Mouse (Mus musculus) forebrain, embryonic 10.5 days (tissue): Measurements from ENCODE around the gene Flywch1. TPM values are rescaled to one million over a fixed set of nuclear protein-coding genes. Genes with fewer than 3 reads are reported as not detected.

Experiments
- DNase-seq: peaks from one replicate; pipeline ENCODE4 v3.0.0-alpha.2; 2017; ENCODE audit warnings: low spot score; ENCODE audit errors: extremely low spot score
- H3K27ac ChIP-seq: fragments of 300-500 bp; sonication (generic); 2 replicates; pipeline ENCODE4 v1.5.1; 2016; ENCODE audit warnings: mild to moderate bottlenecking
- H3K27me3 ChIP-seq: fragments of 300-500 bp; sonication (generic); 2 replicates; pipeline ENCODE4 v1.6.1; 2016; ENCODE audit warnings: mild to moderate bottlenecking; ENCODE audit not compliant: poor library complexity, severe bottlenecking
- H3K36me3 ChIP-seq: fragments of 300-500 bp; sonication (generic); replicated peaks from 2 replicates; pipeline ENCODE4 v1.6.1; 2016; ENCODE audit warnings: mild to moderate bottlenecking, moderate library complexity
- H3K4me1 ChIP-seq: fragments of 300-500 bp; sonication (generic); 2 replicates; pipeline ENCODE4 v1.6.1; 2016
- H3K4me3 ChIP-seq: fragments of 300-500 bp; sonication (generic); 2 replicates; pipeline ENCODE4 v1.5.1; 2016; ENCODE audit warnings: mild to moderate bottlenecking, moderate library complexity
- H3K9me3 ChIP-seq: fragments of 300-500 bp; sonication (generic); 2 replicates; pipeline ENCODE4 v1.6.1; 2016; ENCODE audit warnings: mild to moderate bottlenecking, moderate library complexity
- WGBS: fragments of 180-500 bp; shearing (Covaris S2); methylation state at CpG from one replicate; pipeline ENCODE4 v1.1.7; 2016; 5-methylcytosine and 5-hydroxymethylcytosine counted together
- polyA plus RNA-seq: library from polyadenylated mRNA; unstranded; fragments of >200 nt; fragmentation: Nextera tagmentation; extraction: Ambion mirVana; gene quantifications from 2 replicates; pipeline ENCODE4 v1.2.1, GENCODE M21; 2016

Gene Flywch1
- polyA plus RNA-seq, 1 experiment from 2014 or later: 197 TPM

DNA sequence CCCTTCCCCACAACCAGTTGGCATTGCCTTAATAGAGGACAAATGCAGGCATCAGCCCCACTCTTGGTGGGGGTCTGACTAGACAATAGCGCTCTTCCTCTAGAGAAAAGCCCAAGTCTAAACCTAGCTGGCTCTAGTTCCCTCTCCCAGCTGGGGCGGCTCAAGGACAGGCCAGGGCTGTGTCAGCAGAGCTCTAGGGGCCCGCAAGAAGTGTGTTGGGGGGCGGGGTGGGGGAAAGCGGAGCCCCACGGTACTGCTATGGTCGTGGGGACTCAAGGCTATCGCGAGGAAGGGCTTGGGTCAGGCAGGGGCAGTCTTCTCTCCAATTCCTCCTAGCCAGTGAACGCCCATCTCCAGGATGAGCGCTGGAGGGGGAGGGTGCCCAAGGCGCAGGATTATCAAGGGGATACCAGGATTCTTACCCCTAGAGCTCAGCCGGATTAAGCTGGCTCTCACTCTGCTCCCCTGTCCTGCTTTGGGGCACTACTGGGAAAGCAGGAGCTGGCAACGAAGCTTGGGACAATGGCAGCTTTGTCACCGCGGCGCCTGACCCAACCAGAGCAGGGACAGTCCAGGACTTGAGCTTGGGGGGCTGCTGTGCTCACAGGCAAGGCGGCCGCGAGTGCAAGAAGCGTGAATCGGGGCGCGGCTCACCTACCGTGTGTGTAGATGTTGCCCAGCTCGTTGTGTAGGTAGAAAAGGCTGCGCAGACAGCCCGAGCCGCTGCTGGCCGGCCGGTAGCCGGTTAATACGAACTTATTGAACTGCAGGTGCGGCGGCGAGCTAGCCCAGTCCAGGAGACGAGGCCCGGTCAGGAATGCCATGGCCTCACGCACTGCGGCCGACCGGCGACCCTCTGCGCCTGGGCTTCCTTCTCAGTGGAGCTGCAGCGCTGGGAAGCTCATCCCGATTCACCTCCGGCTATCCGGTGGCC, 31.9 kb downstream of the Flywch1 start:
- peak overlapping the region; percentile 87 for H3K27ac ChIP-seq
- H3K9me3 ChIP-seq: 0 out of 2 replicates have a peak, but pooled peaks cover 7% of the 10 kb centered on the region
- H3K27me3 ChIP-seq: peaks cover 84% of the 10 kb centered on the region
- under 1% methylated on average over 48 of the region's 48 CpGs for WGBS
- DNase-seq: peak; percentile 57
- H3K4me1 ChIP-seq: peaks cover 50% of the 10 kb centered on the region
- peak overlapping the region; percentile 79 for H3K4me3 ChIP-seq
- peaks cover 36% of the 10 kb centered on the region for H3K36me3 ChIP-seq

DNA sequence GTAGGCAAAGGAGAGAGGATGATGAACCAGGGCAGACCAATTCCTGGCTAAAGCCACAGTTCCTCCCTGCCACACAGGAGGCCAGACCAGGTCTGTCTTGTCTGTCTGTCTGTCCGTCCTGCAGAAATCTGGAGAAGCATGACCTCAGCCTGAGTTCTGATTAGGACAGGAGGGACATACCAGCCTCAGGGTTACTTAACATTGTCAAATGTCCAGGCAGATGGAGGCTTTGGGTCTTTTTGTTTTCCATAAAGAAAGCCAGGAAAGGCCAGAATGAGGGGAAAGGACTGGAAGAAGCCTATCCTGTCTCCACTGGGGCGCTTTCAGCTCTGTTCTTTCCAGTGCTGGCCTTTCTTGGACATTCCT, 32.6 kb downstream of the Flywch1 start:
- Histone ChIP-seq H3K27me3 (peaks cover 78% of the 10 kb centered on the region), H3K4me3 (peak overlapping the region; percentile 79), H3K4me1 (peaks cover 45% of the 10 kb centered on the region), H3K36me3 (peaks cover 43% of the 10 kb centered on the region), H3K27ac (peak overlapping the region; percentile 87; the same call in 1 of the 2 replicates), H3K9me3 (0 out of 2 replicates have a peak, but pooled peaks cover 7% of the 10 kb centered on the region)
- DNase-seq: no peak
- WGBS: 27% methylated on average over 2 of the region's 2 CpGs

DNA sequence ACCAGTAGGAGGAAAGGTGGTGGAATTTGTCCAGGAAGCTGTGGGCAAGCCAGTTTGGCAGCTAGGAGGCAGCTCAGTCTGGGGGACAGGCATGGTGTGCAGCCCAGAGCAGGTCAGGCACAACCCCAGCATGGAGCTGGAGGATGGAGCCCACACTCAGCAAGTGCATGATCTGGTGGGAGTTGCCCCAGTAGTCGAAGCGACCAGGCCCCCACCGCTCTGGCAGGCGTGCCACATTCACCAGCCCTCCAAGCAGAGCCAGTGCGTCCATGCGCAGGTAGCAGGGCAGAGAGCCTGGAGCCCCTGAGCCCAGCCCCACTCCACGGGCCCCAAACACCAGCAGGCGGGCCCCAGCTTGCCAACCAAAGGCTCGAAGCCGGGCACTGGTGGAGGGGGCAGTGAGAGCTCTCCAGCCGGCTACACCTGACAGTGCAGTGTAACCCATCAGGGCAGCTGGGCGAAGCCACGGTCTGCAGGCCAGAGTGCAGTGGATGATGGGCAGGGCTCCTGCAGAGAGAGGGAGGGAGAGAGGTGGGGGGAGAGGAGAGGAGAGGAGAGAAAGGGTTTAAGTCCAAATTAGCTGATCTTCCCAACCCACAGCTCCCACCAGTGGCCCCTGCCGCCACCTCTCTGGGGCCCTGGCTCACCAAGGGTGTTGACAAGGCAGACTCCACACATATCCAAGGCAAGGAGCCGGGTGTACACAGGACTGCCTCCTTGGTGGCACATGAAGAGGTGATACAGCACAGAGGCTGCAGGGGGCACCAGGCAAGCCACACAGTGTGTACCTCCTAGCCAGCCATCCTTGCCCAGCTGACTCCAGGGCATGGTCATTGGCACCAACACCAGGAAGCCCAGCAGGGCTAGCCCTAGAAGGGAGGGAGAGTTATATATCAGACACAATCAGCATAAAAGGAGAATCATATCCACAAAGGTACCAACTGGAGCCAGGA, 33.6 kb downstream of the Flywch1 start:
- Histone ChIP-seq H3K27me3 (peaks cover 67% of the 10 kb centered on the region), H3K4me1 (peaks cover 45% of the 10 kb centered on the region), H3K4me3 (peak overlapping the region; percentile 79; the same call in 1 of the 2 replicates), H3K36me3 (peaks cover 53% of the 10 kb centered on the region), H3K9me3 (0 out of 2 replicates have a peak, but pooled peaks cover 7% of the 10 kb centered on the region), H3K27ac (no peak overlapping the region)
- 64% methylated on average over 15 of the region's 15 CpGs for WGBS
- DNase-seq: no peak

DNA sequence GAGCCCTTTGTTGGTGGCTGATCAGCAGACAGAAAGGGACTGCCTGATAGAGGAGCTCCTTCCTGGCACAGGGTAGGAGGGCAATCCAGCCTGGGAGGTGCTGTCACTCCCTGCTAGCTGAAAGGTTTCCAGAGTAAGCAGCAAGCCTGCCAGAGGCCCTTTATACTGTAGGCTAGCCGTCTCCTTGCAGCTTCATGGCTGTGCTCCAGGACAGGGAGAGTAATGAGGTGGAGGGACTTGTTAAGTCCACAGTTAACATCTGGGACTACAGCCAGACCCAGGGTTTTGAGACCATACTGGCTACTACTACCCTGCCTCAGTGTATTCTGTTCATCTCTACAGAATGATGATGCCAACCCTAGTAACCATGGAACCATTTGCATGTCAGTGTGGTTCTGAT, 37.1 kb downstream of the Flywch1 start:
- Histone ChIP-seq H3K9me3 (no peaks in the 10 kb centered on the region), H3K4me1 (peaks cover 20% of the 10 kb centered on the region), H3K27me3 (peaks cover 34% of the 10 kb centered on the region), H3K4me3 (no peak overlapping the region; the same call in 1 of the 2 replicates), H3K27ac (no peak overlapping the region), H3K36me3 (peaks cover 58% of the 10 kb centered on the region)
- no peak for DNase-seq
- WGBS: 94% methylated on average over 1 of the region's 1 CpGs

DNA sequence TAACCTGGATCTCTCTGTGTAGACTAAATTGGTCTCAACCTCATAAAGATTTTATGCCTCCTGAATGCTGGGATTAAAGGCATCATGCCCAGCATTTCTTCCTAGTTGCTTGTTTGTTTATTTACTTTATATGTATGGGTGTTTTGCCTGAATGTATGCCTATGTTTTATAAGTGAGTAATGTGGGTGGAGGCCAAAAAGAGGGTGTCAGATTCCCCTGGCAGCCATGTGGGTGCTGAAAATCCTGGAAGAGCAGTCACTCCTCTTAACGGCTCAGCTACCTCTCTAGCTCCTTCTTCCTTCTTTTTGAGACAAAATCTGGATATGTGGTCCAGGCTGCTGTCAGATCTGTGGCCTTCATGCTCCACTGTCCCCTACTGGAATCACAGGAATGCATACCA, 41.0 kb downstream of the Flywch1 start:
- H3K27ac ChIP-seq: no peak overlapping the region
- peaks cover 22% of the 10 kb centered on the region for H3K4me1 ChIP-seq
- H3K9me3 ChIP-seq: no peaks in the 10 kb centered on the region
- WGBS: 79% methylated on average over 1 of the region's 1 CpGs
- peaks cover 32% of the 10 kb centered on the region for H3K36me3 ChIP-seq
- no peak overlapping the region for H3K4me3 ChIP-seq
- no peak for DNase-seq
- H3K27me3 ChIP-seq: no peaks in the 10 kb centered on the region

DNA sequence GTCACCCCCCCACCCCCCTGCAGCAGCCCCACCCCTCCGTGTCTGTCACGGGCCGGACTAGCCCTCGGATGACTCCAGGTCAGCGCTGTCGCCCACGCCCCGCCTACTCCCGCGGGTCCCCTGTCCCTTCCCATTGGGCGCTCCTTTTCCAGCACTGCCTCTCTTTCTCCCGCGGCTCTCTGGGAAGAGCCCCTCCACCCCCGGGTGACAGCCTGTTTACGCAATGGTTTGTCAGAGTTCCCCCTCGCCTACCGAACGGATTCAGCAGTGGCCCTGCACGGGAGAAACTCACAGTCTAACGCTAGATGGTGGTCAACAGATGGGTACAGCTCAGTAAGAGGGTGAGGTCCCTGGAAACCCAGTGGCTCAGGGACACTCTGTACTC, 44.7 kb downstream of the Flywch1 start:
- H3K27me3 ChIP-seq: 0 out of 2 replicates have a peak, but pooled peaks cover 10% of the 10 kb centered on the region
- H3K27ac ChIP-seq: peak overlapping the region; percentile 95
- H3K9me3 ChIP-seq: no peaks in the 10 kb centered on the region
- DNase-seq: peak; percentile 80
- WGBS: under 1% methylated on average over 20 of the region's 20 CpGs
- H3K4me1 ChIP-seq: peaks cover 24% of the 10 kb centered on the region
- peak overlapping the region; percentile 88 for H3K4me3 ChIP-seq
- no peaks in the 10 kb centered on the region for H3K36me3 ChIP-seq

DNA sequence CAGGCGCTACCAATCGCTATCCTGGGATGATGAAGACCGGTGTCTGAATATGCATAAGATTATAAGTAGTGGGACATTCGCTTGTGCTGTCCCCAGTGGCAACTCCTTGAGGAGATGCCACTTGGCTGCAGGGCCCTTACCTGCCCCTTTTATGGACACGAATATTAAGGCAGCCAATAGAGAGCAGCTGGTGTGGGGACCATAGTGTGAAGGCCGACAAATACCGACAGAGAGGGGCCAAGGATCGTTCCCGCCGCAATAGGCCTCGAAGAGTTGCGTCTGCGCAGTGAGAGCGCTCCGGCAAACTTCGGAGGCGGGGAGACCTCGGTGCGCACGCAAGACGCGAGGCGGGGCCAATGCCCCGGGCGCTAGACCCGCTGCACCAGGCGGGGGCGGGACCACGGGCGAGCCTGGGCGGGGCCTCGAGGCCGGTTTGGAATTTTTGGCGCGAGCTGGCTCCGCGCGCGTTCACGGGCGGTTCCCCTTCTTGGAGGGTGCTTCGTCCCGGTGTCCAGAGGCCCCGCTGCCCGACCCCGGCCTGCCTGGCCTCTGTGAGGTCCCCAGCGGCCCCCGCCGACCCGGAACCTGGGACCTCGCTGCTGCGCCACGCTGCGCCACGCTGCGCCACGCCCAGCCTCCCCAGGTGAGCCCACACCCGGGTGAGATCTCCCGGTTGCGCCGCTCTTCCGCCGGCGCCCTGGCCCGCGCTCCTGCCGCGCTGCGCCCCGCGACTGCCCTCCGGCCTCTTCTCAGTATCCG, 45.2 kb downstream of the Flywch1 start, which contains the start of gene Pkmyt1:
Gene Pkmyt1, plus strand, starts transcription at position 338 of the 759 bp plus-strand sequence.
- Histone ChIP-seq H3K27me3 (0 out of 2 replicates have a peak, but pooled peaks cover 10% of the 10 kb centered on the region), H3K9me3 (no peaks in the 10 kb centered on the region), H3K4me3 (peak within 1 kb of the TSS; percentile 88), H3K36me3 (no peaks in the 10 kb centered on the region), H3K4me1 (peaks cover 24% of the 10 kb centered on the region), H3K27ac (peak within 1 kb of the TSS; percentile 95)
- peak; percentile 94 for DNase-seq
- 2% methylated on average over 73 of the region's 73 CpGs for WGBS

DNA sequence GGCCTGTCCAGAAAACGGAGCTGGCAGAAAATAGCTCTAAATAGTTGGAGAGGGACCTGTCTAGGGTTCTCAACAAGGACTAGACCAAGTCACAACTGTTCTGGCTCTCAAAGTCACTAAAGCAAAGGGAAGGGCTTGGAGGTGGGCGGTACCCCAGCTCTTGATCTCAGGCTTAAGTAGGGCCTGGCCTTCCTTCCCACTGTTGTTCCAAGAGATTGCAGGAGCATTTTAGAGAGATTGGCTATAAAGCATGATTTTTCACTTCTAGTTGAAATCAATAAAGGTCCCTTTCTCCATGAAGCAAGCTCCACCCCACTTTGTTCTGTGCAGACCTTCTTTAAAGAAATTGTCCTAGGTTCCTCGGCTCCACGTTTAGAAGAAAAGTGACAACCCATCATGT, 45.9 kb downstream of the Flywch1 start:
- peak overlapping the region; percentile 95 for H3K27ac ChIP-seq
- no peak for DNase-seq
- H3K27me3 ChIP-seq: 0 out of 2 replicates have a peak, but pooled peaks cover 10% of the 10 kb centered on the region
- 72% methylated on average over 4 of the region's 4 CpGs for WGBS
- peak overlapping the region; percentile 88 for H3K4me3 ChIP-seq
- no peaks in the 10 kb centered on the region for H3K9me3 ChIP-seq
- H3K4me1 ChIP-seq: peaks cover 24% of the 10 kb centered on the region
- H3K36me3 ChIP-seq: no peaks in the 10 kb centered on the region

DNA sequence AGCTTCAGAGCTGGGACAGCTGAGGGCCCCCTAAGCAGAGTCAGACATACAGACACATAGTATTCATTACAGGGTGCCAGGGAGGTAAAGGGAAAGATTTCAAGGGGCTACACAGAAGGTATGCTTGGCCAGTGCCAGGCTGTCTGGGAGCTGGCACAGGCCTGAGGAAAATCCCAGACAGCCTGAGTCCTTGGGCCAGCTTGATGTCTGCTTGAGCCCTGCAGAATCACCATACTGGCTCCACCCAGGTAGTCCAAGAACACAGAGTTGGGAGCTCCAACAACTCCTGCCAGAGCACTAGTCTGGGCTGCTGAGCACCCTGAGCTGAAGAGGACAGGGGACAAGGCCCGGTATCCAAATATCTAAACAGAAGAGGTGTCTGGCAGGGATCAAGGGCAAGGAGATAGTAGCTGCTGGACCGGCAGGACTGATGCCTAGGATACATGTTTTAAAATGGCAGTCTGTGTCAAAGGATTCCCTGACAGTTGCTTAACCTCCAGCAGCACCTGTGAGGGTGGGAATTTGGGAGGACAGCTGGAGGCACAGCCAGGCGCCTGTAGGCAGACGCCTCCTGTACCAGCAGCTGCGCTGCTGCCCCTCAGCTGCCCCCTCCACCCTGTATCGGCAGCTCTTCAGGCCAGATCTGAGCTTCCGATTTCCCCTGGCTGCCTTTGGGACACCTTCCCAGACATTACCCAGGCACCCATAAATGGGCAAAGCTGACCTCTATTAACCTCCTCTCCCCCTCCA, 48.9 kb downstream of the Flywch1 start, which contains the start of gene 1520401A03Rik:
Gene 1520401A03Rik, minus strand, starts transcription at position 408 of the 750 bp plus-strand sequence.
- WGBS: 87% methylated on average over 7 of the region's 7 CpGs
- DNase-seq: no peak
- Histone ChIP-seq H3K9me3 (no peaks in the 10 kb centered on the region), H3K27ac (no peak within 1 kb of the TSS), H3K36me3 (no peaks in the 10 kb centered on the region), H3K4me1 (peaks cover 24% of the 10 kb centered on the region), H3K27me3 (0 out of 2 replicates have a peak, but pooled peaks cover 10% of the 10 kb centered on the region), H3K4me3 (no peak within 1 kb of the TSS)

DNA sequence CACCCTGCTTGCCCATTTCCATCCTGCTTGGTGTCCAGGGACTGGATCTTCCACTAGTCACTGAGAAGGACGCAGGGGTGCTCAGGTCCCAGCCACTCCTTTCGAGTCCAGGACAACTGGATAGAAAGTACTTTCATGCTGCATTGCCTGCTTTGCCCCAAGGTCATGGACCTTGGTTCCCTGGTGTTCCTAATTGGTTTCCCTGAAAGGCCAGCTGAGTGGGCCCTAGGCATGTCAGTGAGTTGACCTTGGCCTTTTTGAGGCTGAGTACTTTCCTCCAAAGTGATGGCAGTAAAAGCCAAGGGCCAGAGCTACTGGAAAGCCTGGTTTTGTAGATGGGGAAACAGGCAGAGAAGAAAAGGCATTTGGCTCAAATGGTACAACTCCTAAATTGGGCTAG, 49.5 kb downstream of the Flywch1 start:
- WGBS: 85% methylated on average over 2 of the region's 2 CpGs
- no peak for DNase-seq
- no peaks in the 10 kb centered on the region for H3K9me3 ChIP-seq
- 0 out of 2 replicates have a peak, but pooled peaks cover 10% of the 10 kb centered on the region for H3K27me3 ChIP-seq
- H3K4me3 ChIP-seq: no peak overlapping the region
- no peak overlapping the region for H3K27ac ChIP-seq
- peaks cover 17% of the 10 kb centered on the region for H3K4me1 ChIP-seq
- H3K36me3 ChIP-seq: no peaks in the 10 kb centered on the region

DNA sequence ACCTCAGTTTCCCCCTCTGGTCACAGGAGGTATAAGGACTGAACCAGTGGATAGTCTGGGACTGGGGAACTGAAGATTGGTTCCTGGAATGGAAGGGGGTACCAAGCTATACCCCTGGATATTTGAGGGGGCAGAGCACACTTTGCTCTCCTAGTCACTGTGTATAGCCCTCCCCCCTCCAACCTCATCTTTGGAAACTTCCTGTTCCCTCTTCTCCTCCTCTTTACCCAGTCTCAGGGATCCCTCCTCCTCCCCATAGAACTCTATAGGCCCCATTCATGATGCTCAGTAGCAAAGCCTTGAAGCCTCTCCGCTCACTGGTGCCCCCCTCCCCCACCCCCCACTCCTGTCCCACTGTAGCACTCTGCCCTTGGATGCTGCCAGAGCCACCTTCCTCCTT, 51.9 kb downstream of the Flywch1 start:
- Histone ChIP-seq H3K27me3 (0 out of 2 replicates have a peak, but pooled peaks cover 10% of the 10 kb centered on the region), H3K4me3 (no peak overlapping the region), H3K36me3 (no peaks in the 10 kb centered on the region), H3K4me1 (0 out of 2 replicates have a peak, but pooled peaks cover 3% of the 10 kb centered on the region), H3K27ac (no peak overlapping the region), H3K9me3 (no peaks in the 10 kb centered on the region)
- no peak for DNase-seq
- WGBS: 6% methylated on average over 1 of the region's 1 CpGs
